Mouse (Mus musculus): Measurements from ENCODE around the gene Efnb3.

The Efnb3 gene

GRCm38 (mm10) chr11:69559851-69560765, at the start of gene Efnb3:
Gene Efnb3, minus strand, starts transcription at chr11:69560205.
- 3% methylated on average over 59 of the region's 59 CpGs for WGBS

GRCm38 (mm10) chr11:69609416-69609815, 49.4 kb upstream of the Efnb3 start:
- WGBS = 76% methylated on average over 7 of the region's 7 CpGs

- 95% methylated on average over 3 of the region's 3 CpGs for WGBS
Measured at GRCm38 (mm10) chr11:69608525-69608924, 48.5 kb upstream of the Efnb3 start.

- WGBS = 84% methylated on average over 2 of the region's 2 CpGs
Measured at GRCm38 (mm10) chr11:69606832-69607231, 46.8 kb upstream of the Efnb3 start.

GRCm38 (mm10) chr11:69606491-69606795, 46.4 kb upstream of the Efnb3 start:
- WGBS = 60% methylated on average over 2 of the region's 2 CpGs

- WGBS = 2% methylated on average over 32 of the region's 32 CpGs
Measured at GRCm38 (mm10) chr11:69605726-69606490, 45.9 kb upstream of the Efnb3 start, which contains the start of gene Atp1b2. Gene Atp1b2, minus strand, starts transcription at chr11:69605942.

- WGBS = under 1% methylated on average over 70 of the region's 73 CpGs
Measured at GRCm38 (mm10) chr11:69604795-69605664, 45.0 kb upstream of the Efnb3 start.

GRCm38 (mm10) chr11:69604347-69604746, 44.3 kb upstream of the Efnb3 start:
- 55% methylated on average over 3 of the region's 3 CpGs for WGBS

- 52% methylated on average over 8 of the region's 8 CpGs for whole genome bisulfite sequencing
Measured at GRCm38 (mm10) chr11:69603516-69603915, 43.5 kb upstream of the Efnb3 start.

- WGBS = 61% methylated on average over 3 of the region's 3 CpGs
Measured at GRCm38 (mm10) chr11:69601768-69602167, 41.8 kb upstream of the Efnb3 start.

GRCm38 (mm10) chr11:69600098-69600497, 40.1 kb upstream of the Efnb3 start:
- WGBS = 25% methylated on average over 6 of the region's 6 CpGs

- WGBS = 50% methylated on average over 9 of the region's 9 CpGs
Measured at GRCm38 (mm10) chr11:69599436-69599835, 39.4 kb upstream of the Efnb3 start.

GRCm38 (mm10) chr11:69594853-69595252, 34.8 kb upstream of the Efnb3 start:
- 95% methylated on average over 6 of the region's 6 CpGs for WGBS

- 73% methylated on average over 4 of the region's 4 CpGs for WGBS
Measured at GRCm38 (mm10) chr11:69592799-69593198, 32.8 kb upstream of the Efnb3 start.

GRCm38 (mm10) chr11:69591899-69592637, 32.1 kb upstream of the Efnb3 start:
- WGBS = 40% methylated on average over 7 of the region's 7 CpGs

GRCm38 (mm10) chr11:69591424-69591823, 31.4 kb upstream of the Efnb3 start:
- 82% methylated on average over 3 of the region's 3 CpGs for WGBS

- 90% methylated on average over 8 of the region's 8 CpGs for WGBS
Measured at GRCm38 (mm10) chr11:69590622-69591021, 30.6 kb upstream of the Efnb3 start.

GRCm38 (mm10) chr11:69589207-69589834, 29.3 kb upstream of the Efnb3 start:
- 93% methylated on average over 22 of the region's 22 CpGs for WGBS

GRCm38 (mm10) chr11:69585718-69586325, 25.8 kb upstream of the Efnb3 start:
- 81% methylated on average over 7 of the region's 7 CpGs for WGBS

- 90% methylated on average over 13 of the region's 13 CpGs for WGBS
Measured at GRCm38 (mm10) chr11:69584937-69585336, 24.9 kb upstream of the Efnb3 start.

All from cerebral cortex, adult 2 months (tissue).